Mouse (Mus musculus) liver, adult 2 months (tissue): ENCODE measurements around the gene Ppib.

Experiments used
- CTCF ChIP-seq: fragments of 200-500 bp; IDR thresholded peaks from 2 replicates; pipeline ENCODE4 v1.5.1; 2011; ENCODE audit warnings: low read depth, low read length, control low read depth
- POLR2A ChIP-seq: fragments of 200-500 bp; IDR thresholded peaks from 2 replicates; pipeline ENCODE4 v1.6.1; 2011; ENCODE audit warnings: low read length, control low read depth; ENCODE audit not compliant: insufficient read depth; ENCODE audit errors: extremely low read depth

DNA sequence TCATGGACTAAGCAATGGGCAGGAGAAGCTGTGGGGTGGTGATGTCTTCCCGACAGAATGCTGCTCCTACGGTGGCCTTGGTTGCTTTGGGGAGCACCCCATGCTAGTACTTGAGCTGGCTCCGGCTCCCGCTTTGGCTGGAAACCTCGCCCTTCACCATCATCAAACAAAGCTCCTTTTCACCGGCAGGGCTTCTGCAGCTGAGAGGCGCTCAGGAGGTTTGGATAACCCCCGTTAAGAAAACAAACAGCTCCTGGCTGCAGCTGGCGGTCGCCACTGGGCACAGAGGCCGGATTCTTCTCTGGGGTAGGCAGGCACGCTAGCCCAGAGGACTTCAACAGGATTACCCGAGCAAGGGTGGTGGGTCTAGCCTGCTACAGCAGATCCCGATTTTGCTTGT, 18.5 kb downstream of the Ppib start:
- TF ChIP-seq POLR2A = no peak
- no peak for TF ChIP-seq CTCF
